Mouse (Mus musculus) heart, postnatal 14 days (tissue): ENCODE results near the gene Gna13. TPM values are rescaled to one million over a fixed set of nuclear protein-coding genes. Genes with fewer than 3 reads are reported as not detected.

Experiments used
- DNase-seq, 2 experiments: peaks; one replicate each; pipeline ENCODE4 v3.0.0; 2021 to 2022
- intact Hi-C: fragments of 180-260 bp; cut with DNase I; formaldehyde crosslinking; loops from one replicate; pipeline ENCODE4 v1.15.1; 2025
- total RNA-seq, 2 experiments: library from RNA; stranded (reverse); gene quantifications; 2 replicates each; pipeline ENCODE4 v1.2.3; 2021

Gna13 gene
- total RNA-seq, 2 experiments from 2014 or later = 37.6 to 38.4 TPM

DNA sequence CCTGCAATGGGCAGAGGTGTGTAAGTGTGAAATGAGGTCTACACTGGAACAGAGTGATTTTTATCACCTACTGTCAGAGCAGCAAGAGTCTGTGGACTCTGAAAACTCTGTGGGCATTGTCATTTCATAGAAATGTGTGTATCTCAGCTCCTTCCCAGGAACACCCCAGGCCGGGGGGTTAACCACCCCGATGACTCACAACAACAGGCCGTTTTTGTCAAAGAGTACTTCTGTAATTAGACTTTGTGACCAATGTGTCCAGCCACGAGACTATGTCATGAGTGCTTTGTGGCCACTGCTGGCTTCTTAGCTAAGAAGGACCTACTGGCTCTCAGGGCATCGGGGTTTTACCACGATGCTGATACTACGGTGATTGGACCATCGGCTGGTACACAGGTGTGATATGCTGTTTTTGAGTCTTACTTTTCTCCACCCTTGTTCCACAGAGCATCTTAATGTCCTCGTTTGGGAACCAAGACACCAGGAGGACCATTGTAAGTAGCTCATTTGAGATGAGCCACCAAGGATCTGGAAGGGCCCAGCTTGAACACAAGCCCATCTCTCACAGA lies 54.9 kb downstream of the Gna13 start:
- intact Hi-C loops = loop anchor here (5.0 kb wide), 1 partner anchor 40 kb away; no protein-coding TSS in a partner anchor
- no peak for DNase-seq

DNA sequence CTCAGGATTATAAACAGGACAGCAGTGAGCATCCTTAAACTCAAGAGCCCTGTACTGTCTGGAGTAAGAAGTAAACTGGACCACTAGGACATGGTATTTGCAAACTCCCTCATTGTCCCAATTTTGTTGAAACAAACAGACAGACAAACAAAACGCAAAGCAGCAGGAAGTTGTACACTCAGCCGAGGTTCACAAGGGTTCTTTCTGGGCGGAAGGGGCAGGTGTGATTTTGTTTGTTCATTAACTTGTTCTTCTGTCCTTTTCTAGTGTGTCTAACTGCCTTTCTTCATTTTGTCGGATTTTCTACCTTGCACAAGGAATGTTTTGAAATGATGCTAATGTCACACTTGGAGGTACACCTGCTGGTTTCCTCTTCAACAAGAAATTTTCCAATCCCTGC lies 56.8 kb downstream of the Gna13 start:
- DNase-seq = no peak
- intact Hi-C loops = loop anchor here (5.0 kb wide), 1 partner anchor 42 kb away; no protein-coding TSS in a partner anchor

- intact Hi-C loops = loop anchor here (5.0 kb wide), 1 partner anchor 43 kb away; no protein-coding TSS in a partner anchor
- no peak for DNase-seq
Observed at GRCm38 (mm10) chr11:109419961-109420566, 57.4 kb downstream of the Gna13 start.

GRCm38 (mm10) chr11:109420567-109420962 lies 57.9 kb downstream of the Gna13 start:
- intact Hi-C loops = no loop called here

GRCm38 (mm10) chr11:109421205-109421604 lies 58.6 kb downstream of the Gna13 start:
- intact Hi-C loops = no loop called here

More at GRCm38 (mm10) chr11:109420567-109420962, 57.9 kb downstream of the Gna13 start:
- no peak for DNase-seq

GRCm38 (mm10) chr11:109422263-109422662 lies 59.6 kb downstream of the Gna13 start:
- intact Hi-C loops = no loop called here
- no peak for DNase-seq

More at GRCm38 (mm10) chr11:109421205-109421604, 58.6 kb downstream of the Gna13 start:
- DNase-seq = no peak

DNA sequence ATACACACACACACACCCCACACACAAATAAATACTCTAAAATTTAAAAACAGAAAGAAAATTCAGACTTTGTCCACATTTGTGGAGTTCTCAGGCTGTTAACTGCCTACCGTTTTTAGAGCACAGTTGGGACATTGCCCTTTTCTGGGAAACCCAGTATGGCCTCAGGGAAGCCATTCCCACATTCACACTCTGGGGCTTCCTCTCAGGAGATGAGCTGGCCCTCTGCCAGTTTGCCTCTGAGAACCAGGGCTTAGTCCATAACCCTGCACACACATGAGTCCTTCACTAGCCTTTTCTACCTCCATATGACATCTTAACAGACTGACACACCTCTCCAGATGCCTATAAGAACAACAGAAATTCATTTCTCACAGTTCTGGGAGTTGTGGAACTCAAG lies 60.7 kb downstream of the Gna13 start:
- no peak for DNase-seq
- intact Hi-C loops = no loop called here

DNA sequence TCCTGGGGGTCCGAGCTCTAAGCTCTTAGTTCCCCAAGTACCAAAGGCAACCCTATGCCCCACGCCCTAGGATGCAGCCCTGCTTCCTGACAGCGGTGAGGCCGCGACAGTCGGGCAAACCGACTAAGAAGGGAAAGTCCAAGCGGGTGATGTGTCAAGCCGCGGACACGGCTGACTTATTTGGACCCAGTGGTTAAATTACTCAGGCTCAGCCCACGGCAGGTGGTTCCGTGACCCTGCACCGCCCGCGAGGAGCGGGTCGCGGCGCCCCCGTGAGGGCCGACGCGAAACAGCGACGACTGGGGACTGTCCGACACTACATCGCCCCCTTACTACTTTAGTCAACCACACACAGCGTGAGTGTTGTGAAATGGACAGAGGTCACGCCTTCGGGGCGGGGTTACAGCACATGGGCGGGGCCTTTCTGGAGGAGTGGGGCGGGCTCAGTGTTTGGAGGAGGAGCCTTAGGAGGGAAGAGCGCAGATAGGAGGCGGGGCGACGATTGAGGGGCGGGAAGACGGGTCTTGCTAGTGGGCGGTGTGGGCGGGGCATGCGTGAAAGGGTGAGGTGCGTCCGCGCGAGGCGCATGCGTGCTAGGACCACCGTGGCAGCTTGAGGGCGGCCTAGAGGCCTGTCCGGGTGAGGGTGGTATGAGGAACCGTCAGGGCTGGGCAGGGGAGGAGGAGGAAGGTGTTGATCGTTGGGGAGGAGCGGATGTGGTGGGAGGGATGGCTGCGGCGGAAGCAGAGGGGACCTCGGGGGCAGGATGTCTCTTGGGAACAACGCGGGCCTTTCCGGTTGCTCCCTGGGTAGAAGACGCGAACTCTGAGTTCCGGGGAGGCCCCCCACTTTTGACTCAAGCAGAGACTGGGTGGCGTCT lies 63.0 kb downstream of the Gna13 start, which contains the start of gene Amz2:
Gene Amz2, plus strand, starts transcription at position 555 of the 880 bp plus-strand sequence.
- peak; percentile 99 for DNase-seq
- intact Hi-C loops = loop anchor here (1.0 kb wide), 2 partner anchors 62 to 94 kb away; no protein-coding TSS in a partner anchor

DNA sequence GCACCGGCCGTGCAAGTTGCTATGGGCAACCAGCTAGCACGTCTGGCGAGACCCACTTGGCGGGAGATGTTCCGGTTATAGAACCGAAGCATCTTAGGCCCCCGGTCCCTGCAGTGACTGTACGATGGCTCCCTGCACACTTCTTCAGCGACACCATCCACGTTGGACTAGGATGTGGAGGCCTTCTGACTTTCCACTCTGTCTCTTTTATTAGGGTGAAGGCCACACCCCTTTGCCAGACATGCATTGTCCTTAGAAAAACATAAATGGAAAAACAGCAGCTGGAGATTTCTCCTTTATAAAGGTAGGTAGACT lies 63.6 kb downstream of the Gna13 start:
- intact Hi-C loops = no loop called here
- no peak for DNase-seq

- intact Hi-C loops = no loop called here
- no peak for DNase-seq
Observed at GRCm38 (mm10) chr11:109427353-109427752, 64.7 kb downstream of the Gna13 start.

DNA sequence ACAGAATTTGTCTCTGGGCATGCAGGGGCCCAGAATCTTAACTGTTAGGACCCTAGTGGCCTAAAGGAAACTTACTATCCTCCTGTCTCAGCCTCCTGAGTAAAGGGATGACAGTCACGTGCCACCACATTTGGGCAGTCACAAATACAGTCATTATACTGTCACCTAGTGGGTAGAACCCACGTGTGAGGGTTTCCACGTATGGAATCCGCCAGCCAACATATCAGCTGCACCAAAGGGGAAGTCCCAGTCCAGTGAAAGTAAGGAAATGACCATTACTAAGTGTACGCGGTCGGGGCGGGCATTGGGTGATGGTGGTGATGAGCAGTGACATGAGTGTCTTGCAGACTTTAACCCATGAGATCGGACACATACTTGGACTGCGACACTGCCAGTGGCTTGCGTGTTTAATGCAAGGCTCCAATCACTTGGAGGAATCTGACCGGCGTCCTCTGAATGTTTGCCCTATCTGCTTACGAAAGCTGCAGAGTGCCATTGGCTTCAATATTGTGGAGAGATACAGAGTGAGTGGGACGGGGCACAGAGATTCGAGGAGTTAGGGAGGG lies 71.7 kb downstream of the Gna13 start:
- DNase-seq = no peak
- intact Hi-C loops = no loop called here

GRCm38 (mm10) chr11:109436889-109437288 lies 74.3 kb downstream of the Gna13 start:
- intact Hi-C loops = no loop called here
- no peak for DNase-seq

DNA sequence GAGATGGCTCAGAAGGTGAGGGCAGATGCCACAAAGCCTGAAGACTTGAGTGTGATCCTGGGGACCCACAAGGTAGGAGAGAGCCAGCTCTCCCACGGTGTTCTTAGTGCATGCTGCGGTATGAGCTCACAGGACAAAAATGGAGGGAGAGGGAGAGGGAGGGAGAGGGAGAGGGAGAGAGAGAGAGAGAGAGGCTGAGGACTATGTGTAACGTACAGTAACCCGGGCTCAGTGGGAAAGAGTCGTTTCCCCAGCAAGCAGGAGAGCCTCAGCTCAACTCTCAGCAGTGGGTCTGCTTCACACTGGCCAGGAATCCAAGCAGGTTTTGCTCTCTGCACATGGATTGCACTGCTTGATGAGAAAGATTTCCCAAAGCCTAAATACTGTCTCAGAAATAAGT lies 76.6 kb downstream of the Gna13 start:
- intact Hi-C loops = no loop called here
- no peak for DNase-seq

DNA sequence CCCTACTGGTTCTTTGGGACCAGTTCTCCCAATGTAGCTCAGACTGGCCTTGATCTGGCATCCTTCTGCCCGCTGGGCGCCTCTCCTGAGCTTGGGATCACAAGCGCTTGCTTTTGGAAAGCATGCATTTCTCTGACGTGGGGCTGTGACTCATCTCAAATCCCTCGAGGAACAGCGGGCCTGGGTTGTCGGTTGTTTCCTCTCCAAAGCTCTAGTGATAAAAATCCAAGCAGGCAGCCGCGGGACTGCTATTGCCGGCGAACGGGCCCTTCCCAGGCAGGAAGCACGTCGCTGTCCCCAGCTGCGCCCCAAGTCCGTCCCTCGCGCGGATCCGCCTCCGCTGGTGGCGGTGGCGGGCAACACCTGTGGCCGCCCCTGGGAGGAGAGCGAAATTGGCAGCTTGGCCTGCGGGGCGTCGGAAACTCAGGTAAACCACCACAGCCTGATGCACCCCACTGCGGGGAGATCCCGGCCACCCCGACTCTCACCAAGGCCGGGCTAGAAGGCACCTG lies 77.3 kb downstream of the Gna13 start:
- peak; percentile 81 to 84 for DNase-seq
- intact Hi-C loops = loop anchor here (5.0 kb wide), 1 partner anchor 198 kb away; no protein-coding TSS in a partner anchor

- no peak for DNase-seq
- intact Hi-C loops = loop anchor here (5.0 kb wide), 1 partner anchor 198 kb away; no protein-coding TSS in a partner anchor
Observed at GRCm38 (mm10) chr11:109440641-109441040, 78.0 kb downstream of the Gna13 start.

DNA sequence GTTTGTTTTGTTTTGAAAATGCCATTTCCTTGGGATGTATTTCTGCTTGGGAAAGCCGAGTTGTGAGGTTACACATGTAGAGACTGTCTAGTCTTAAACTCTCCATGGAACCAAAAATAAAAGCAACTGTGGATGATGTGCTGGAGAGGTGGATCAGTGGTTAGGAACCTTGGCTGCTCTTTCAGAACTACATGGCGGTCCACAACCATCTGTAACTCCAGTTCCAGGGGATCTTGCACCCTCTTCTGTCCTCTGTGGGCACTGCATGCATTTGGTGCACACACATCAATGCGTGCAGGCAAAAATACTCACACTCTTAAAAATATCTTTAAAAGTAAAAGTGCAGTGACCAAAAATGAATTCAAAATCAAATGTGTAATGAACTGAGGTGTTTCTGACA lies 78.5 kb downstream of the Gna13 start:
- peak in 1 of 2 experiments; percentile 57 for DNase-seq
- intact Hi-C loops = loop anchor here (5.0 kb wide), 1 partner anchor 199 kb away; no protein-coding TSS in a partner anchor

GRCm38 (mm10) chr11:109442166-109442730 lies 79.6 kb downstream of the Gna13 start:
- no peak for DNase-seq
- intact Hi-C loops = loop anchor here (5.0 kb wide), 1 partner anchor 200 kb away; no protein-coding TSS in a partner anchor

DNA sequence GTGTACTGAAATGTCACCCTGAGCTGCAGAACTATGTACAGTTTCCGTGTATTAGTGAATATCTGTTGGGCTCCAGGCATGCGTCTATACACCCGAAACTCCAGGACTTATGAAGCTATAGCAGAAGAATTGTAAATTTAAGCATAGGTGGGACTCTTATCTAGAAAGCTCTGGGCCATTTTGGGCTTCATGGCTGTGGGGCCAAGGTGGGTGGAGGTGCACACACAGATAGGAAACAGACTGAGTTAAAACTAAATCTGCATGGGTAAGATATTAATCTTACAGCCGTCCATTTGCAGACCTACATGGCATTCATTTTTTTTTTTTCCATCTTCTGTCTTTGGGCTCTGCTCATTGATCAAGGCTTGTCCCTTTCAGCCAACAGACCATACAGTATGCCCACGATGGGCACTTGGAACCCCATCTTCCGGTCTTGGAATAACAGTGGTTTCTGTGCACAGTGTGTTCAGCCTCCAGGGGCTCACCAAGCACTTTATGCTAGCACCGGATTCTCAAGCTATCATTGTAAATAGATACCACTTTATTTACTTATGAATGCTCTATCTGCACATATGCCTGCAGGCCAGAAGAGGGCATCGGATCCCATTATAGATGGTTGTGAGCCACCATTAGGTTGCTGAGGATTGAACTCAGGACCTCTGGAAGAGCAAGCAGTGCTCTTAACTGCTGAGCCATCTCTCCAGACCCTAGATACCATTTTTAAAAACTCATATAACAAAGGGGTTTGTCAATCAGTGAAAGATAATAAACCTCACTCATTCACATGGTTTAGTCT lies 81.0 kb downstream of the Gna13 start:
- DNase-seq = no peak
- intact Hi-C loops = loop anchor here (5.0 kb wide), 1 partner anchor 201 kb away; no protein-coding TSS in a partner anchor

DNA sequence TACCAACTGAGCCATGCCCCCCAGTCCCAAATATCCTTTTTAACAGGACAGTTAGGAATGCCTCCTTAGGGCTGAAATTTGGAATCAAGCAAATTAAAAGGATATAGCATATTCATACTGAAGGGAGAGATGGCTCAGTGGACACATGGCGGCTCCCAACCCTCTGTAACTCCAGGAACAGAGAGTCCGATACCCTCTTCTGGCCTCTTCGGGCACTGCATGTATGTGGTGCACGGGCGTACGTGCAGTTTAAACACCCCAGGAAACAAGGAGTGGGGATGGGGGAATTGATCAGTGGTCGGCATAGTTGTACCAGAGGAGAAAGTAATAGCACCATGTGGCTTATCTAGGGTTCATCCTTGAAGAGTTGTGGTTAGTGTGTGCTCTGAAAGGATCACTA lies 82.0 kb downstream of the Gna13 start:
- peak in 1 of 2 experiments; percentile 43 for DNase-seq
- intact Hi-C loops = loop anchor here (5.0 kb wide), 1 partner anchor 202 kb away; no protein-coding TSS in a partner anchor
